Mouse (Mus musculus): ENCODE data around the gene Pde4d. TPM values are rescaled to one million over a fixed set of nuclear protein-coding genes. Genes with fewer than 3 reads are reported as not detected.

The Pde4d gene
- total RNA-seq, 2 experiments from 2014 or later: 33.5 to 49.8 TPM

DNA sequence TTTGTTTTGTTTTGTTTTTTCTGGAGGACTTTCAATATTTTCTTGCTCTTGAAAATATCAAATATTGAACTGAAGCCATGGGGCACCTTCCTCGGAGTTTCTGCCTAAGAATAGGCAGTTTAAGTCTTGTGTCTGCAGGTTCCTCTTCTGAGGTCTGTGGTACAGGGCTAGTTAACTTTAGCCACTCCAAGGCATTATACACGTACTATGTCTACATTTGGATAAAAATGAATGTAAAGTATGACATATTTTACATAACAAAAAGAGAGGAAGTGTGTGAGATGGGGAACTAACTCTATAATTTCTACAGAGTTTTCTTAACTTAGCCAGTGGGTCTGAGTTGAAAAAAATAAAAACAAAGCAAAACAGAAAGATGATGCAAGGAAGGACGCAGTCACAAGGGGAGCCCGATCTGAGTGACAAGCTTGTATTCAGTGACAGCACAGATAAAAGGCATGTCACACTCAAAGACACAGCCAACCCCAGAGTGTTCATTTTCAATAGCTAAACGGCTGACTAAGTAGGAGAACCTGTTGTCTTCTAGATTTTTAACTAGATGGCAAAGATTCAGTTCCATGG is 812.0 kb downstream of the Pde4d start:
- peak; percentile 78 for ATAC-seq (replicated peaks; ENCODE audit: poor library complexity, severe bottlenecking)

DNA sequence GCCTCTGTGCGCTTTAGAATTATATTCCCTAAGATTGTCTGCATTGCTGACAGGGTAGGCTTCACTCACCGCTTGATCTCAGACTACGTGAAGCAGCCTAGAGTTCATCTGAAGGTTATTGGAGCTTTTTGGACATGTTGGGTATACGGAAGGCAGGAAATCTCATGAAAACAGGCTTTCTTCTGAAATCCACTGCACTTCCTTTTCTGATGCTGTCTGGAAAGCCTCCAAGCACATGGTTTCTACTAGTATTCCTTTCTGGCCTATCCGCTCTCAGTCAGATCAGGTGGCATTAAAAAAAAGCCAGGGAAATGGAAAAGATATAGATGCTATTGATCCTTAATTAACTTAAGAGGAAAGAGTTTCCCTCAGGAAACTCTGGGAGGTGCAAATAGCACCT is 812.8 kb downstream of the Pde4d start:
- no peak for ATAC-seq (replicated peaks; ENCODE audit: poor library complexity, severe bottlenecking)

GRCm38 (mm10) chr13:109263833-109264232 is 814.1 kb downstream of the Pde4d start:
- ATAC-seq (replicated peaks; ENCODE audit: poor library complexity, severe bottlenecking): peak; percentile 54

- no peak for ATAC-seq (replicated peaks; ENCODE audit: poor library complexity, severe bottlenecking)
Observed at GRCm38 (mm10) chr13:109268253-109268652, 818.5 kb downstream of the Pde4d start.

DNA sequence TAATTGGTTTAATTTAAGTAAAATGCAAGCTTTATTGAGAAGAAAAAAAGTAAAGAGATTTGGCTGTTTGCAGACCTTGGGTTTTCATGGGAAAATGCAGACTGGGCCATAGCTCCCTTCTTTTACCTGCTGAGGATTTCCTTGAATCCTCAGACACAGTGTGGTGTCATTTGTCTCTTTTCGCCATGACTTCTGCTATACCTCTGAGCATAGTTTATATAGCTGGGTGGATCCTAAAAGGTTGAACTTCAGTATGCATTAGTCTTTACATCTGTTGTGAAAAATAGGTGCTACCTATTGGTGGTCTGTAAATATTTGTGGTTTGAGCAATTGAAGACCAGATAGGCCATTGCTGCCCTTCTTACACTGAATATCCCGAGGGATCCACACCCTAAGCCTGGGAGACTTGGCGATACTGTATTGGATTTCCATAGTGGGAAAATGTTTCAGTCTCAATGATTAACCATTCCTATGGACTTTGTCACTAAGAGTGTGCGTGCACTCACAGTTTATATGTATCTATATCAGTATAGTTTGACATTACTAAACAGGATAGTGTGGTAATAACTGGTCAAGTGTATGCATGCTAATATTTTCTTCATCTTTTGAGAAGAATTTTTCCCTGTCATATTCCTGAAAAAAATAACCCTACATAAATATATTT is 819.0 kb downstream of the Pde4d start:
- ATAC-seq (replicated peaks; ENCODE audit: poor library complexity, severe bottlenecking): no peak

DNA sequence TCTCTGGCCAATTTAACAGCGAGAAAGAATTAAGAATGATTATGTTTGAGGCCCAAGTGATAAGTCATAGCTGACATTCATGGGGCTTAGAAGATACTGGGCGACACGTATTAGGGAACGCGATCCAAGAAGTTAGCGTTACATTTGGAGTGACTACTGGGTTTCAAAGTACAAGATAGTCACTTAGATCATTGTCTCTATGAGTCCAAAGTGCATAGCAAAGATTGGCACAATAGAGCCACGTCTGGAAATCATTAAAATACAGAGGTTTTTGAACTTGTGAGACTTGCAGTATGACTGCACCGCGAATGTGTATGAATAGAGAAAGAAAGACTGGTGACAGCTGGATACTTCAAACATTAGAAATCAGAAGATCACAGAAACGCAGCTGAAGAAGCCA is 825.1 kb downstream of the Pde4d start:
- no peak for ATAC-seq (replicated peaks; ENCODE audit: poor library complexity, severe bottlenecking)

GRCm38 (mm10) chr13:109277792-109278191 is 828.0 kb downstream of the Pde4d start:
- peak; percentile 96 for ATAC-seq (replicated peaks; ENCODE audit: poor library complexity, severe bottlenecking)

DNA sequence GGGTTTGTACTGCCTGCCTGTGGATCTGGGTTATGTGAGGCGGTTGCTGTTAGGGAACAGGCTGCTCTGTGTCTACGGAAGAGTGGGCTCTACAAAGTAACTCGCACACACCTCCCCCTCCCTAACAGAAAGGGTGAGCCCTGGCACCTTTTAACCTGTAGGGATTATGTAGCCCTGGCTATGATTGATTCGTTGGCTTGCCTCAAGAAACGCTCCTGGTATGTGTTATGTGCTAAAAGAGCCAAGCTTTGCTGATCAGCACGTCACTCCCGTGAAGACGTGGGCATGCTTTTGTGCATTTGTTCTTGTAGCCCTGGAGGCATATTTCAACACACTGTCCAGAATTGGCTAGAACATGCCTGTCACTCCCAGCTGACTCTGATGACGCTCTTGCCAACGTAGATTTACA is 828.8 kb downstream of the Pde4d start:
- no peak for ATAC-seq (replicated peaks; ENCODE audit: poor library complexity, severe bottlenecking)

GRCm38 (mm10) chr13:109279211-109279610 is 829.5 kb downstream of the Pde4d start:
- no peak for ATAC-seq (replicated peaks; ENCODE audit: poor library complexity, severe bottlenecking)

GRCm38 (mm10) chr13:109280433-109280832 is 830.7 kb downstream of the Pde4d start:
- no peak for ATAC-seq (replicated peaks; ENCODE audit: poor library complexity, severe bottlenecking)

DNA sequence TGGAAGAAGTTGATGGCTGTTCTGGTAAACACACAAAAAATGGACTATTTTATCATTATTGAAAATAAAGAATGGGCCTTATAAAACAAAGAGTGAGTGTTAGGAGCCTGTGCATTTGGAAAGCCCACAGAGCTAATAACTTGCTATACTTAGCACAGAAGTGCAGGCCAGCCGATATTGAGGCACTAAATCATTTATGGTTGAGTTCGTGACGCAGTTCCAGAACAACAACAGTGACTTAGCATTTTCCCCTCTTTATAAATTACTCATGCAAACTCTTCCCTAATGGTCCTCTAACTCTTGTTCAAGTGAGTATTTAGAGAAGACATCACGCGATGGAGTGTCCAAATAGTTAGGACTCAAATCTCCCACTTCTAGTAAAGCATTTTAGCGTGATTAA is 837.7 kb downstream of the Pde4d start:
- 0 out of 2 replicates have a peak, but pooled peaks have one; percentile 9 for ATAC-seq (replicated peaks; ENCODE audit: poor library complexity, severe bottlenecking)

GRCm38 (mm10) chr13:109290922-109291321 is 841.2 kb downstream of the Pde4d start:
- no peak for ATAC-seq (replicated peaks; ENCODE audit: poor library complexity, severe bottlenecking)

DNA sequence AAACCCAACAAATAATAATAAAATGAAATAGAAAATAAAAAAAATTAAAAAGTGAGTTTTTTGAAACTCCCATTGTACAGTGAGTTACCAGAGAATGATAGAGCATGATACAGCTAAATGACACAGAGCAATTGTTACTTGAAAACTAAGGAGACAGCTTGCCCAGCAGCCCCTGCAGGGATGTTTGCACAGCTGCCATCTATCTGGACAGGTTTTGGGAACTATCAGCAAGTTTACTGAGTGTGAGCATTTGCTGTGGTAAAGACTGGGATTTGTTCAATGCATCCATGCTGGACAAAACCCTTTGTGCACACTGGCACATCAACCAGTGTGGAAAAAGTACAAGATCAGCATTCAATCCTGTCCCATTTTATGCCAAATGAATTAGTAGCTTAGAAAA is 843.3 kb downstream of the Pde4d start:
- ATAC-seq (replicated peaks; ENCODE audit: poor library complexity, severe bottlenecking): no peak

- no peak for ATAC-seq (replicated peaks; ENCODE audit: poor library complexity, severe bottlenecking)
Observed at GRCm38 (mm10) chr13:109296347-109297037, 846.7 kb downstream of the Pde4d start.

DNA sequence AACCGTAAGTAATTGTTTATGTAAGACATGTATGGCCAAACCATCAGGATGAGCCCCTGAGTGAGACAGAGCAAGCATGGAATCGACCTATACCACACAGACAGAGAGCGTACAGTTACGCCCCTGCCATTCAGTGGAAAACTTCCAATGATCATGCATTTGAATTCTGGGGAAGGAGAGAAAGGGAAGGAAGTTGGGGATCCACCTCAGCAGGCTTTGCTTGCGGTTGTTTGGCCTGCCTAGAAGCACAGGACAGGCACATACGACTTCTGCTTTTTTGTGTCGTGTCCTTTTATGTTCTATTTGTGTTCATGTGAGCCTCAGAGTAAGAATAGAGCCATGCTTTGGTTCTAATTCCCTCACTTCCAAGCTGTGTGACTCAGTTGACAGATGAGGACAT is 849.1 kb downstream of the Pde4d start:
- ATAC-seq (replicated peaks; ENCODE audit: poor library complexity, severe bottlenecking): peak; percentile 94

- ATAC-seq (replicated peaks; ENCODE audit: poor library complexity, severe bottlenecking): no peak
Observed at GRCm38 (mm10) chr13:109299511-109300250, 849.9 kb downstream of the Pde4d start.

DNA sequence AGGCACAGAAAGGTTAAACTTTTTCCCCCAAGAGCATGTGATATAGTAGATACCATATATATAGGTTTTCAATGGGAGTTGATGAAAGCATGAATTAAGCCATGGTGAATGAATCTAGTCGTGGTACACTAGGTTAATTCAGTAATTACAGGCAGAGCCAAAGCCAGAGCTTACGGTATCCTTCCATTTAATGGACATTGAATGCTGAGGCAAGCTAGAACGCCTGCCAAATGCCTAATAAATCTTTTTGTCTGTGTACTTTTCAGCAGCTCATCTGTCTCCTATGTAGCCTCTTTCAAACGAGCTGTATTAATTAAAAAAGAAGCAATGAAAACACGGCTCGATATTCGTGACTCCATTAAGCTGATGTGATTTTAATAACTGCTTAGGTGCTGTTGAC is 862.8 kb downstream of the Pde4d start:
- no peak for ATAC-seq (replicated peaks; ENCODE audit: poor library complexity, severe bottlenecking)

- no peak for ATAC-seq (replicated peaks; ENCODE audit: poor library complexity, severe bottlenecking)
Observed at GRCm38 (mm10) chr13:109315608-109316007, 865.9 kb downstream of the Pde4d start.

GRCm38 (mm10) chr13:109317644-109318043 is 867.9 kb downstream of the Pde4d start:
- no peak for ATAC-seq (replicated peaks; ENCODE audit: poor library complexity, severe bottlenecking)

DNA sequence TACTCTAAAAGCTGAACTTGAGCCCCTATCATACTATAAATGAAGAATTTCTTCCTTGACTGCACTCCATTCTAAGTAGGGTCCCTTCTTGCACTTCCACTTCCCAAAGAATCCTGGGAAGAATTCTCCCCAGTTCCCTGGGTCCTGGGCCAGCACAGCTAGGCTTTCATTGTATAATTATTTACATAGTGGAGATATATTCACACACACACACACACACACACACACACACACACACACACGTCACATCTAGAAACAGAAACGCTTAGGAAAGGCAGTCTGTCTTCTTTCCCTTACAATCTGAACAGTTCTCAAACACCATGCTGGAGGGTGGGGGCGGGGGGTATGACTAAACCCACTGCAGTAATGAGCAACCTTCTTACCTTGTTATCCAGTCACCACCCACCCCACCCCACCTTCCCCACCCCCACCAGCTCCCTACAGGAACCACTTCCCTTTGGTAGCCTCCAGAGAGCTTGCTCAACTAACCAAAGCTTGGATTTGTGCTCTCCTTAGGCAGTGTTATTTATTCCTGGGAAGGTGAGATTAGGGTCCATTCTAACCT is 868.8 kb downstream of the Pde4d start:
- peak; percentile 56 for ATAC-seq (replicated peaks; ENCODE audit: poor library complexity, severe bottlenecking)

DNA sequence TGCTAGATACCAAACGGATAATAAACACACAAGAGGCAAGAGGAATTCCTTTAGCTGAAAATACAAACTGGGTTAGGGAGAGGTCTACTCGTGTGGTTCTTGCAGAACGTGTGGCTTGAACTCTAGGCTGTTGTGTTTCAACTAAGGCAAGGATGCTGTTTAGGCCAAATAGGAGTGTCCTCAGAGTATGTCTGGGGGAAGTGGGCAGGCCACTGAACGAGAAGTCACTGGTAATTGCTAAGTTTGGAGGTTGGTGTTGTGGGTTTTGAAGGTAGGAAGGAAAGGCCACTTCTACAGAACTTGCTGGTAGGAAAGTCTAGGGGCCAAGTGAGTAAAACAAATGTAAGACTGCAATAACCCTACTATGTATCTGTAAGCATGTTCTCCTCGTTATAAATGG is 876.3 kb downstream of the Pde4d start:
- peak; percentile 59 for ATAC-seq (replicated peaks; ENCODE audit: poor library complexity, severe bottlenecking)

Data from granulocyte monocyte progenitor cell, adult 5-6 weeks (primary cell).